Mouse (Mus musculus) spleen, adult 2 months (tissue): Measurements from ENCODE around the gene Serinc3. TPM values are rescaled to one million over a fixed set of nuclear protein-coding genes. Genes with fewer than 3 reads are reported as not detected.

Experiments
- DNase-seq, 2 experiments: peaks; one replicate each; pipeline versions ENCODE4 v3.0.0 to v3.0.0-alpha.2; 2012 to 2021; ENCODE audit warnings: low spot score in 2 of 2, low read depth in 1 of 2
- H3K27ac ChIP-seq: fragments of 200-500 bp; 2 replicates; pipeline ENCODE4 v1.5.1; 2012; ENCODE audit warnings: low read length, inconsistent platforms; ENCODE audit not compliant: insufficient read depth
- H3K27me3 ChIP-seq: fragments of 200-500 bp; 2 replicates; pipeline ENCODE4 v1.6.1; 2012; ENCODE audit warnings: mild to moderate bottlenecking, moderate library complexity, low read length, inconsistent platforms; ENCODE audit not compliant: control insufficient read depth, insufficient read depth
- H3K36me3 ChIP-seq: fragments of 200-500 bp; 2 replicates; pipeline ENCODE4 v1.6.1; 2012; ENCODE audit warnings: mild to moderate bottlenecking, low read length, inconsistent platforms; ENCODE audit not compliant: control insufficient read depth, insufficient read depth
- H3K4me1 ChIP-seq: fragments of 200-500 bp; 2 replicates; pipeline ENCODE4 v1.6.1; 2011; ENCODE audit warnings: inconsistent platforms; ENCODE audit not compliant: control insufficient read depth, insufficient read depth, insufficient read length
- H3K4me3 ChIP-seq: fragments of 200-500 bp; 2 replicates; pipeline ENCODE4 v1.5.1; 2011; ENCODE audit warnings: mild to moderate bottlenecking, inconsistent platforms; ENCODE audit not compliant: insufficient read depth, insufficient read length; ENCODE audit errors: extremely low read depth
- CTCF ChIP-seq: fragments of 200-500 bp; IDR thresholded peaks from 2 replicates; pipeline ENCODE4 v1.5.1; 2011; ENCODE audit warnings: mild to moderate bottlenecking, inconsistent platforms; ENCODE audit not compliant: insufficient read depth, insufficient read length, insufficient replicate concordance; ENCODE audit errors: extremely low read depth
- POLR2A ChIP-seq: fragments of 200-500 bp; IDR thresholded peaks from 2 replicates; pipeline ENCODE4 v1.6.1; 2011; ENCODE audit warnings: low read depth, low read length, inconsistent platforms
- WGBS: fragments of 180-500 bp; shearing (Covaris S2); methylation state at CpG from one replicate; pipeline ENCODE4 v1.1.7; 2018; 5-methylcytosine and 5-hydroxymethylcytosine counted together
- polyA plus RNA-seq: library from polyadenylated mRNA; depleted of rRNA; stranded (reverse); fragments of >200 nt; gene quantifications from 2 replicates; pipeline ENCODE4 v1.2.3, GENCODE M21; 2012

Serinc3 gene
- polyA plus RNA-seq, 1 experiment, result 443 TPM

DNA sequence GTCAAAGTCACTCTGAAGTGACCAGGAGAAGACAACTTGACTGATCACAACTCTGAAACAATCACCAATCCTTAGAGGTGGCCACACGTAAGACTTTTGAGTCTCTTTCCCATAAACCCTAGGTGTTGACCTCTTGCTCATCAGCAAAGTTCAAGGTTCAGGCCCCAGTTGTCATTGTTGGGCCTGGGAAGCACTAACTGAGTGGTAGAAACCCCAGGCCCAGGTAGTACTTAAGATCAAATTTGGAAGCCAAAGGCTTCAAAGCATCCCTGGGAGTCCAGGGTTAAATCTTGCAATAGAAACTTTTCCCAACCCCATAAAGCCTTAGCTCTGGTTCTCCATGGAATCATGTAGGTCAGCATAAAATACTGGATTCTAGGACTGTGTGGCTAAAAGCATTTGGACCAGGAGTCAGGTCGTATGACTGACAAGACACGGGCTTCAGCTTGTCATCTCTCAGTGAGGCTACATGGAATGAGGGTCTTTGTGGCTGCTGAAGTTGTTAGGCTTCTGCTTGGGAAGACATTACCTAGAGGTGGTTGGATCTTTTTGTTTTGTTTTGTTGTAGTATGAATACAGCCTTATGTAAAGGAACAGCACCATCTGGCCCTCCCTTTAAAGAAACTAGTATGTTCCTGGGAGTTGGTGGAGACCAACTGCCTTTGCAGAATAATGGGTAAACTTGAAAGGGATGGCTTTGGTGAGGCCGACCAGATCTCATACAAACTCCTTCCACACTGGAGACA, 28.9 kb downstream of the Serinc3 start:
- Histone ChIP-seq H3K27me3 (no peaks in the 10 kb centered on the region), H3K4me3 (no peak overlapping the region), H3K4me1 (no peaks in the 10 kb centered on the region), H3K36me3 (peaks cover 82% of the 10 kb centered on the region), H3K27ac (no peak overlapping the region)
- TF ChIP-seq POLR2A (no peak), CTCF (no peak)
- DNase-seq, result no peak
- 86% methylated on average over 4 of the region's 4 CpGs for WGBS

DNA sequence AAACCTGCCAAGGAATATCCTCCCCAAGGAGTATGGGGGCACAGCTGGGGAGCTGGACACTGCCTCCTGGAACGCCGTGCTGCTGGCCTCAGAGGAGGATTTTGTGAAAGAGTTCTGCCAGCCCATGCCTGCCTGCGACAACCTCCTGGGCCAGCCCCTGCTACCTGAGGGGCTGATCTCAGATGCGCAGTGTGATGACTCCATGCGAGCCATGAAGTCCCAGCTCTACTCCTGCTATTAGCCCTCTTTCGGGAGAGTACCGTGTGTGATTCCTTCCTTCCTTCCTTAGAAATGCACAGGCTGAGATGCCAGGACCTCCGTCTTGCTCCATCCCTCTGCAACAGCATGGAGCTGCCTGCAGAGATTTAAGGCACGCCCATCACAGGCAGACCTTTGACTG, 29.5 kb downstream of the Serinc3 start:
- Histone ChIP-seq H3K27ac (no peak overlapping the region), H3K27me3 (no peaks in the 10 kb centered on the region), H3K36me3 (peaks cover 82% of the 10 kb centered on the region), H3K4me3 (no peak overlapping the region), H3K4me1 (no peaks in the 10 kb centered on the region)
- no peak for DNase-seq
- TF ChIP-seq CTCF (no peak), POLR2A (no peak)
- 94% methylated on average over 9 of the region's 9 CpGs for WGBS

DNA sequence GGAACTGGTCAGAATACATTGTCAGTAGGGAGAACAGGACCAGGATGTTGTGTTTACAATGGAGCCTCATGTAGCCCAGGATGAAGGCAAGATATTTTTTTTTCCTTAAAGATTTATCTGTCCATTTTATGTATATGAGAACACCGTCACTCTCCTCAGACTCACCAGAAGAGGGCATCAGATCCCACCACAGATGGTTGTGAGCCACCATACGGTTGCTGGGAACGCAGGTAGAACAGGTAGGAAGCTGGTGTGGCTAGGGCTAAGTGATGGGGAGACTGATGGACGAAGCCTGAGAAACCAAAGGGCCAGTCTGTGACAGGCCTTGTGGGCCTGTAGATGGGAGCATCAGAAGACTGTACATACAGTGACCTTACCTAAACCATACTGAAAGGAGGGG, 30.9 kb downstream of the Serinc3 start:
- H3K36me3 ChIP-seq, result peaks cover 78% of the 10 kb centered on the region
- WGBS, result 93% methylated on average over 4 of the region's 4 CpGs
- no peak for TF ChIP-seq CTCF
- TF ChIP-seq POLR2A, result no peak
- DNase-seq, result no peak
- H3K4me1 ChIP-seq, result no peaks in the 10 kb centered on the region
- no peaks in the 10 kb centered on the region for H3K27me3 ChIP-seq
- no peak overlapping the region for H3K27ac ChIP-seq
- no peak overlapping the region for H3K4me3 ChIP-seq

DNA sequence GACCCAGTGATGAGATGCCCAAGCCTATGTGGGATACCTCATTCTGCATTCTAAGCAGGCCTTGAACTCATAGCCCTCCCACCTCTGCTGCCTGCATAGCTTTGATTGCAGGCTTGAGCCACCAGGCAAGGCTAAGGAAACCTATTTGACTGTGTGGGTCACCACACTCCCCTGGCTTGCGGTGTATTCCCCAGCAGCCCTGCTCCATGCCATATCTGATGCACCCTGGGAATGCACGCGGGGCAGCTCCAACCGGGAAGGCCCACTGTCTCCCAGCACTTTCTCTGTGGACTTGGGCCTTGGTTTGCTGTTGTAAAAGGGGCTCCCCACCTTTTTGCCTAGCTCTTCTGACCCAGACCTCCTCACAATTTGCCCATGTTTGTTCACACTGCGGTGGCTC, 31.7 kb downstream of the Serinc3 start:
- H3K27me3 ChIP-seq, result no peaks in the 10 kb centered on the region
- H3K4me3 ChIP-seq, result no peak overlapping the region
- H3K4me1 ChIP-seq, result no peaks in the 10 kb centered on the region
- TF ChIP-seq CTCF (no peak), POLR2A (no peak)
- H3K36me3 ChIP-seq, result peaks cover 75% of the 10 kb centered on the region
- DNase-seq, result no peak
- H3K27ac ChIP-seq, result no peak overlapping the region
- whole genome bisulfite sequencing, result 97% methylated on average over 5 of the region's 5 CpGs

- WGBS, result 88% methylated on average over 9 of the region's 9 CpGs
- TF ChIP-seq CTCF (no peak), POLR2A (no peak)
- Histone ChIP-seq H3K36me3 (peaks cover 70% of the 10 kb centered on the region), H3K27ac (no peak overlapping the region), H3K27me3 (no peaks in the 10 kb centered on the region), H3K4me3 (no peak overlapping the region), H3K4me1 (peaks cover 1% of the 10 kb centered on the region; the same call in 1 of the 2 replicates)
- DNase-seq, result no peak
Observed at GRCm38 (mm10) chr2:163611176-163611575, 33.8 kb downstream of the Serinc3 start.

DNA sequence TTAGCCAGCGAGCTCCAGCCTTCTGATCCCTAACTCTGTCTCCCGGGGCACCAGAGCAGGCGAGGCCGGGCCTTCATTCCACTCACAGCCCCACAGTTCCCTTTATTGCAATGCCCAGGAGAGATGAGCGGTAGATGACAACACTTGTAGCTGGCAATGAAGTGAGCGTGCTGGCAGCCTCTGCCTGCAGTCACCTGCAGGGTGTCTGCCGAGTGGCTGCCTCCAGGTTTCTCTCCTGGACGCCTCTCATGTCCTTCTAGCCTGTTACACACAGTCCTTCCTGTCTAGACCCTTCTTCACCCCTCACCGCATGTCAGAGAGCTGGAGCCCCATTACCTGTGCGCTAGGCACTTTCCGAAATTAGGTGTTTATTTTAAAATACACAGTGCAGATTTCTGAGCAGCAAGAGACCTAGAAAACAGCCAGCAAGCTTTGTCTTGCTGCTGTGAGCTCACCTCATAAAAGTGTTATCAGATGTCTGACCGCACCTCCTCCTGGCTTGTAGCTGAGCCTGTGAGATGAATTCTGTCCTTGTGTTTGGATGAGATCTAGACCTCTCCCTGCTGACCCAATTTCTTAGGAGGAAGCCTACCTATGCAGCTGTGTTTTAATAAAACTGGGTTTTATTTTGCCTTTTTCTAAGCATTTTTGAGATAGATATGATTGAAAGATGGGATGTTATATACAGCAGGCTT, 35.5 kb downstream of the Serinc3 start:
- no peak for DNase-seq
- Histone ChIP-seq H3K27me3 (no peaks in the 10 kb centered on the region), H3K4me1 (peaks cover 10% of the 10 kb centered on the region; the same call in 1 of the 2 replicates), H3K27ac (no peak overlapping the region), H3K4me3 (no peak overlapping the region), H3K36me3 (peaks cover 54% of the 10 kb centered on the region)
- TF ChIP-seq CTCF (no peak), POLR2A (no peak)
- WGBS, result 91% methylated on average over 12 of the region's 12 CpGs

DNA sequence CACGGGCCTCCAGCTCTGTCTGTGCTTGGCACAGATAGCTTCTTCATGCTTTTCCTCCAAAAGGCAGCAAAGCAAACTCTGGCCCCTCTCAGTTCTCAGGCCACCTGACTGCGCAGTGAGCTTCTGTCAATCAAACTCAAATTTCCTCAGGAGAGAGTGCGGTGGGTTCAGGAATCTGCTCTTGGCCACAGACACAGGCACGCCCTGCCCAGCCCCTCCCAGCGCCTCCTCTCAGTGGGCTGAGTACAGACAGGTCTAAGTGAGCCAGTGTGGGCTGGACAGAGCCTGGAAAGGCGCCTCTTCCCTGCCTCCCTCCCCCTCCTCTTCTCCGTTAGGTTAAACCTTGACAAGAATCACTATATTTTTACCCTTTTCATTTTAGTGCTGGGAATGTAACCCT, 36.9 kb downstream of the Serinc3 start:
- H3K27ac ChIP-seq, result no peak overlapping the region
- peaks cover 41% of the 10 kb centered on the region for H3K36me3 ChIP-seq
- H3K27me3 ChIP-seq, result no peaks in the 10 kb centered on the region
- H3K4me1 ChIP-seq, result peaks cover 17% of the 10 kb centered on the region; the same call in 1 of the 2 replicates
- no peak overlapping the region for H3K4me3 ChIP-seq
- 91% methylated on average over 7 of the region's 7 CpGs for WGBS
- TF ChIP-seq CTCF, result no peak
- no peak for TF ChIP-seq POLR2A
- DNase-seq, result no peak
